Mouse (Mus musculus) lung, postnatal 14 days (tissue): ENCODE measurements around the gene Irs2.

Experiments used
- DNase-seq: peaks from one replicate; pipeline ENCODE4 v3.0.0; 2021

The Irs2 gene

DNA sequence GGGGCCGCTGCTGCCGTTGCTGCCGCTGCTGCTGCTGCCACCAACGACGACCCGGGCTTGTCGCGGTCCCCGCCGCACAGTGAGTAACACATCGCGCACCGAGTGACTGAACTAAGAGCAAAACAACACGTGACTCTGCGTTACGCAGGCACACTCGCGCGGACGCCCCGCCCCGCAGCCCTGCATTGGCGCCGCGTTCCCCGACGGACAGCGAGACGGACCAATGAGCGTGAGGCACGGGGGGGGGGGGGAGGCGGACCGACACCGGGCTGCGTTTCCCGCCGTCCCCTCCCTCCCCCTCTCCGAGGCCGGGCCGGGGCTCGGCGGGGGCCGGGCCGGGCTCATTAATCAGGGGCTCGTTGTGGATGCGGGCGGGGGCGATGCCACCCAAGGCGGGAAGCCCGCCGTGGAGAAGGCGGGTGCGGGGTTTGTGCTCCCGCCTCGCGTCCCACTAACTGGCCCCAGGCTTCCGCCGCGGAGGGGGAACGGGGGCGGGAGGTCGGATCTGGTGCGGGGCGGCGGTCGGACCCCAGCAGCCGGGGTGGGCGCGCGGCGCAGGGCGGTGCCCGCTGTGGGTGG, 673 bp upstream of the Irs2 start:
- DNase-seq: peak; percentile 97

DNA sequence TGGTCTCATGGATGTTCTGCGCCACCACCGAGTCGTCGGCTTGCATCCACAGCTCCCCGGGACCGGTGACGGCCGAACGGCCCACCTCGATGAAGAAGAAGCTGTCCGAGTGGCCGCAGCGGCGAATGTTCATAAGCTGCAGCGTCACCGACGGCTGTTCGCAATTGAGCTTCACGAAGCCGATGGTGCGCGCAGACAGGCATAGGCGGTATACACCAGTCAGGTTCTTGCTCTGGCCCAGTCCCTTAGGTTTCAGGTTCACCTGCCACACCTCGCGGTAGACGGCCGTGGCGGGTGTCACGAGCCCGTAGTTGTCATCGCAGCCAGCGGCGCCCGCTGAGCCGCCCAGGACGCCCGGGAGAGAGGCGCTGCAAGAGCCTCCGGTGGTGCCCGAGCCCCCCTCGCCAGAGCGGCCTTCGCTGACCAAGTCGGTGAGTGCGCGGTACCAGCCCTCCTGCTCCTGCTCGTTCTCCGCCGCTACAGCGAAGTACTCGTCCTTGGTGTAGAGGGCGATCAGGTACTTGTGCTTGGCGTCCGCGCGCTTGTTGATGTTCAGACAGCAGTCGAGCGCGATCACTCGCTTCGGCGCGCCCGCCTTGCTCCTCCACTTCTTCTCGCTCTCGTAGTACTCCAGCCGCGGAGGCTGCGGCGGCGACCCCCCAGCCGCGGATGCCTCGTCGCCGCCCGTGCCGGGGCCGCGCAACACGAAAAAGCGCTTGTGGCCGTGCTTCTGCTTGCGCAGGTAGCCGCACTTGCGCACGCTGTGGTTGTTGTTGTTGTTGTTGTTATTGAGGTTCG, 478 bp downstream of the Irs2 start:
- peak; percentile 52 for DNase-seq

DNA sequence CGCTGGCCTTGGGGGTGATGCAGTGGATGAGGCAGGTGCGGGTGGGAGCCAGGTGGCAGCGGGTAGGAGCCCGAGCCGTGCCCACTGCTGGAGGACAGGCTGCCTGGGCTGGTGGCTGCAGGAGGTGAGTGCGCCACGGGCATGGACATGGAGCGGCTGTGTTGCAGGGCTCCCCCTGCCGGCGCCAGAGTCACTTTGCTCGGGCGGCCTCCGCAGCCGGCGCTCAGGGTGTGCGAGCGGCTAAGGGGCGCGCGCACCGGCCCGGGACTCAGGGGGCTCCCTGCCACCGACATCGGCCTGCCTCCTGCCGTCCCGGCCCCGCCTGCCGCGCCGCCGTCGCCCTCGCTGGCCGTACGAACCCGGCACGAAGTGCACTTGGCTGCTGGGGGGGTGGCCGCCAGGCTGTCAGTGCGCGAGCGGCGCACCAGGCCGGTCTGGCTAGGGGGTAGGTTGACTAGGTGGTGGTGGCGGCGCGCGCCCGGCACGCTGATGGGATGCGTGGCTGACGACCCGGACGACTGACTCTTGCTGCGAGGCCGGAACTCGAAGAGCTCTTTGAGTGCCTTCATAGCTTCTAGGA, 1.2 kb downstream of the Irs2 start:
- peak; percentile 89 for DNase-seq

DNA sequence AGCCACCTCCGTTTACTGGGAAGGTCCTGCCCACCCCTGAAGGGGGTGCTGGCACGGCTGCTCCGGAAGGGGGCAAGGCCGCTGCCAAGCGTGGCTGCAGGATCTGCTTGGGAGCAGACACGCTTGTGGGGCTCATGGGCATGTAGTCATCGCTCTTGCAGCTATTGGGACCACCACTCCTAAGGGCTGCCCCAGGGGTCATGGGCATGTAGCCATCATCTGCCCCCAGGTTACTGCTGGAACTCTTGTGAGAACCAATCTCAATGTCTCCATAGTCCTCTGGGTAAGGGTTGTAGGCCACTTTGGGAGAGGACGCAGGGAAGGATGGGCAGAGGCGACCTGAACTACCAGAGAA, 2.0 kb downstream of the Irs2 start:
- DNase-seq: no peak

DNA sequence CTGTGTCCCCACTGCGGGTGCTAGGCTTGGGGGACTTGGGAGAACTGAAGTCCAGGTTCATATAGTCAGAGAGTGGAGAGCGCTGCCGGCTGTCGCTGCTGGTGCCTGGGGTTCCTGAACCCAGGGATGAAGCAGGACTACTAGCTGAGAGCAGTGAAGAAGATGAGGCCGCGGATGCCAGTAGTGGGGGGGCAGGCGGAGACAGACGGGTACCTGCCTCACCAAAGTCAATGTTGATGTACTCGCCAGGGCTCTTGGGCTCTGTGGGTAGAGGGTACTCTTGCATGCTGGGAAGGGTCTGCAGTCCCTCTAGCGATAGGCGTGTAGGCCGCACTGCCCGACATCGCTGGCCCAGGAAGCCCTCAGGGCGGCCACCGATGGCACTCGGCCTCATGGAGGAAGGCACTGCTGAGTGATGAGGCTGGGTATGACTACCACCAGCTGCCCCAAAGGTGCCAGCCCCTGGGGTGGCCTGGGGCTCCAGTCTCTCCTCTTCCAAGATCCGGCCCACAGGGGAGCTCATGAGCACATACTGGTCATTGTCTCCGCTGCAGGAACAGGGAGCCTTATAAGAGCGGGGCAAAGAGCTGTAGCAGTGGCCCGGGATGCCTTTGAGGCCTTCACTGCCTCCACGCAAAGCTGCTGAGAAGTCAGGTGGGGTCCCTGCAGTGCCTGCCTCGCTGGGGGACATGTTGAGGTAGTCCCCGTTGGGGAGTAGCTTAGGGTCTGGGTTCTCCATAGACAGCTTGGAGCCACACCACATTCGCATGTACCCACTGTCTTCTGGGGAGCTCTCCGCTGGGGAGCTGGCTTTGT, 2.6 kb downstream of the Irs2 start:
- no peak for DNase-seq

DNA sequence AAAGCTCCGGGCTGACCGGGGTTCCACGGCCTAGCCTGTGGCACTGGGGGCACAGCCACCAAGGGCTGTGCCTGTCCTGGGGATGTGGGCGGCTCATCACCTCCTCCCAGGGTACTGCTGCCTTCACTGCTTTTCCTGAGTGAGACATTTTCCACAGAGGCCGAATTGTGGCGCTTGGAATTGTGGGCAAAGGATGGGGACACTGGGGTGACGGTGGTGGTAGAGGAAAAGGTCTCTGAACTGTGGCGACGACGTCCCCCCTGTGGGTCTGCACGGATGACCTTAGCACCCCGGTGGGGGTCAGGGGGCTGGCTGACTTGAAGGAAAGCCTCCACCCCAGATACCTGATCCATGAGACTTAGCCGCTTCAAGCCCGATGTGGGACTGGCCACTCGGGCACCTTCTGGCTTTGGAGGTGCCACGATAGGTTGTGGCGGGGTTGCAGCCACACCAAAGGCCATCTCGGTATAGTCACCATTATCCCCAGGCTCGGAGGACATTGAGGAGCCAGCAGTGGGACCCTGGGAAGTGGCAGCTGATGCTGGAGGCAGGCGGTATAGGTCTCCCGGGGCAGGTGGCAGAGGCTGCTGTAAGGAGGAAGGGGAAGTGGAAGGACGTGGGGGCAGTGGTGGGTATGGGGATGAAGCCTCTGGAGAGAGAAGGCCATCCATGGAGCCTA, 3.3 kb downstream of the Irs2 start:
- DNase-seq: no peak

DNA sequence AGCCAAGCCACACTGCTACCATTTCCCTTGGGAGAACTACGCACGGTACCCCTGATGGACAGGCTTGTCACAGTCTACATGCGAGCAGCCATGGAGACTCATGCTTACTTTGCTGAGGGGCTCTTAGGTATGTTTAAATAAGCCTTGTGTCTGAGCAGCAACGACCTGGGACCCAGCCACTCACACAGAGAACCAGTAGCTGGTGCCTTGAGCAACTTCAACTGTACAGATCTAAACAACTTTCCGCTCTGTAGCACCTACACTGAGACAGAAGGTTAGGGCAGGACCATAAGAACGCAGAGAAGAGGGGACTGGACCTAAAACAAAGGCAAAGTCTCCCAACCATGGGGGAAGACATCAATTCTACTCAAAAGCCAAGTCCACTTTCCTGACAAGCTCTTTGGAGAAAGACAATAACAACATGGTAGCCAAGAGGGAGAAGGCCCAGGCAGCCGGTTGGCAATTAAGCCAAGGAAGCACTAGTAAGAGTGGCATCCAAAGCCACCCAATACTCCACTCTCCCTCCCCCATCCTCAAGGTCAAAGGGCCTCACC, 4.3 kb downstream of the Irs2 start:
- no peak for DNase-seq

DNA sequence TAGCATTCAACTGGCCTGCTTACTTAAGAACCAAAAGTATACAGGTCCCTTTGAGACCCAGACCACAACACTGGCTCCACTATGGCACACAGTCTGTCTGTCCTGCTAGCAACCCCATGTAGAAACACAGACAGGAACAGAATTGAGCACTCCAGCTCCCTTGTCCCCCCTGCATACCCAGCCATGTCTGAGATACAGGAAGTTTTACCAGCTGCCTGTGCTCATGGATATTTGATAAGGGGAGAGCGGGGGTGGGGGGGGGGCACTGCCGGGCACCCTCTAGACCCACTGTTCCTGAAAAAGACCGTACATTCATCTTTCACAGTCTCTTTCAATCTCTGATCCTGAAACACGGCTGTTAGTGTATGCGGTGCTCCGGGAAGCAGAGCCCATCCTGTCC, 5.0 kb downstream of the Irs2 start:
- no peak for DNase-seq

DNA sequence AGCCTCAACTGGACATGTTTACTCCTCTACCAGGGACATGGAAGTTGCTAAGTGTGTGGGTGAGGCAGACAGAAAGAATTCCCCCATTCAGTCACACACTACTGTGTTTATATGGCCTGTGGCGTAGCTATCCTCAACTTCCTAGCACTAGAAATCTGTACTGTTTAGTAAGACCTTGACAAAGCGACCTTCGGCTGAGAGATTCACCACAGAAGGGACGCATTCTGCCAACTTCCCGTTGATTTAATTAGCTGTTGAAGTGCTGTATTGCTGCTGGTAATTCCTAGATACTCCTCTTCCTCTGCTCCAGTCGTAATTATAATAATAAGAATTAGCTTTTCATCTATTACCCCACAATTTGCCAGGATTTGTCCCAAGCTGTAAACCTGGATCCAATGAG, 5.4 kb downstream of the Irs2 start:
- no peak for DNase-seq

DNA sequence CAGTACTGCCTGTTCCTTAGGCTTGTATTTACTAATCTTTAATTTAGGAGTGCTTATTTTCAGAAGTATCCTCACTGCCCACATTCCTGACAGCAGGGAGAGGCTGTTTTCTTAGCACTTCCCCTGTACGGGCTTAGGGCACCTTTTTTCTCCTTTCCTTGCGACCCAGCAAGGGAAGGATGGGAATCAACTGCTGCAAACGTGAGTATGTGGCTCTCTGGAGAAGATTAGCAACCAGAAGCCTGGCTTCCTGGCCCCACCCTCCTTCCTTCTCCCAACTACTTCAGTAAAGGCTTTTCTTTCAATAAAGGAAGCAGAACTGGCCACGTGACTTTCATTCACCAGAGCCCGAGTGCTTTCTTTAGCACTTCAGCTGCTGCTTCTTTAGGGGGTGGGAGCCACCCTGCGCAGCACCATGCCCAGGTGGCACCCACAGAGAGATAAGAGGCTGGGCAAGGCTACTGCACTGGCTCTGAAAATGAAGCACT, 7.2 kb downstream of the Irs2 start:
- peak; percentile 46 for DNase-seq

DNA sequence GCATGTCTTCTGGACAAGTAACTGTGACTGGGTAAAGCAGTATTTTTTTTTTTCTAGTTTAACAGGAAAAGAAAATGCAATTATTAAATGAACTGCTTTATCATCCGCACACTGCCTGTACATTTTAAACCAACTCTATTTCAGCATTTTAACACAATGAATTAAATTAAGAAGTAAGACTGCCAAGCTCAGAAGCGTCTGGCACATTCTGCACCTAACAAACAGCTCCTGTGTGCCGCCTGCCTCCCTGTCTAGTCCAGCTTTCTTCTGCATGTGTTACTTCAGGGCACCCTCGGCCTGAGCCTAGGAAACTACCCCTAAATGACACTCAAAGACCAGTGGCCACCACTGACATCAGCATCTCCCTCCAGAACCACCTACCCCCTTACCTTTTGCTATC, 8.7 kb downstream of the Irs2 start:
- no peak for DNase-seq

DNA sequence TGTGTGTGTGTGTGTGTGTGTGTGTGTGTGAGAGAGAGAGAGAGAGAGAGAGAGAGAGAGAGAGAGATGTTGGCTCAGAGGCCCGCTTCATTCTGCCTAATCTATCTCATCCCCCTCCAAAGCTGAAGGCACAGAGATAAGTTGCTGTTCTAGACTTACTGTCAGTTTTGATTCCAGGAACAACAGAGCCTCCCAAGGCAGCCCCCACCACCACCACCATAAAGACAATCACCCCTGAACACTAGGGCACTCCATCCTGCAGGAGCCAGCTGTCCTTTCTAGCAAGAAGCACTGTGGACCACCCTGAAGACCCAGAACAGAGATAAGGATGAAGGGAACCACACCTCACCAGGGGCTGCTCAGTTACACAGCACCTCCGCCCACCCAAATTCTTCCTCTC, 12.0 kb downstream of the Irs2 start:
- DNase-seq: no peak

DNA sequence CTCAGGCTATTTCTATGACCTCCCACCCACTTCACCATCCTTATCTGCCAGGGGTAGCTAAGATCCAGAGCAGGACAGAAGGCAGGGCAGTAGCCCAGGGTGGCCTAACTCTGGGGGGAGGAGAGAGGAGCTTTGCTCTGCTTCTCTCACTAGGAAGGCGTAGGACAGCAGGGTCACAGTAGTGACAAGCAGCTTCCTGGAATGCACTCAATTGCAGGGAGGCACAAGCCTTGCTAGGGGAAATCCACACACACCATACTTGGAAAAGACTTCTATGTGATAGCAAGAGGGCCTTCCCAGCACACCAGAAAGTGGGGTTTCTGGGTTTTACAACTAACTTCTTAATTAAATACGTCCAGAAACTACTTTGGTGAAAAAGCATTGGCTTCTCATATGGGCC, 12.5 kb downstream of the Irs2 start:
- no peak for DNase-seq

DNA sequence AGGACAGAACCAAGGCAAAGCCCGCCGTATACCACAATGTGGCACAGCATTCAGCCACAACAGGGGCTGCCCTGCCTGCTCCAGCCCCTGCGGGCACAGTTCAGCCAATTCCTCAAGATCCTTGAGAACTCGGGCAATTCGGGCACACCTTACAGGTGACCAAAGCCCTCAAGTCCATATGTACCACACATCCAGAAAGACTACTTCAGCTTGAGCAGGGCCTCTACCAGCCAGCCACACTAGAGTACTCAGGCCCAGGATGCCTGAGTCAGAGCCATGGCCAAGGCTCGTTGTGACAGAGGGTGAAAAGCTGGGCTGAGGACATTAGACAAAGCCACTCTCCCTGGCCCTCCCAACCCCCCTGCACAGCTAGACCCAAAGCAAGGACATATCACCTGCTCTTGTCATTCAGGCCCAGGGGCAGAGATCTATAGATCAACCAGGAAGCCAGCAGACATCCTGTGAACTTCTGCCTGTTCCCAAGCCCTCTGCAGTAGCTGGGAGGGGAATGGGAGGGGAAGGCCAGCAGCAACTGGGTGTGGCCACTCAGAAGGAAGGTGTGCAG, 13.8 kb downstream of the Irs2 start:
- DNase-seq: no peak

DNA sequence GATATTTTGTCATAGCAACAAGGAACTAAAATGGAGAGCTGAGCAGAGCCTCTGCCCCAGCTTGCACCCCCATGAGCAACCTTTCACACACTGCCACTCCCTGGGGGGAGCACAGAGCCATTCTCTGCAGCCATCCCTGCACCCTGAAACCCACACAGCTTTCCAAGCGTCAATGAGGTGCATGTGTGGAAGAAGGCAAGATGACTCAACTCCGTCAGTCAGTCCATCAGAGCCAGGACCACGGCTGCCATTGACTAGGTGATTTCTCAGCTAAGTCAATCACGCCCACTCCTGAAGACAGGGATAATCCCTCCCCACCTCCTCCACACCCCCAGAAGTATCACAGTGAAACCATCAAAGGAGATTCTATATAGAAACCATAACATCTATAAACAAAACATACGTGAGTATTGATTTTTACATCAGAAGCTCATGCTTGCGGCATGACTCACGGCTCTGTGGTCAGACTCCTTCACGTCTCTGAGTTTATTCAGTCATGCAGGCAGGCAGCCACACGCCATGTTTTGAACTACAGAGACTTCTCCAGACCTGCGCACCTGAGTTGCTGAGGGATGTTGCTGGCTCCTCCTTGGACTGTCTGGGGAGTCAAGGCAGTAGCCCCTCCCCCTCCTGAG, 14.6 kb downstream of the Irs2 start:
- DNase-seq: no peak

DNA sequence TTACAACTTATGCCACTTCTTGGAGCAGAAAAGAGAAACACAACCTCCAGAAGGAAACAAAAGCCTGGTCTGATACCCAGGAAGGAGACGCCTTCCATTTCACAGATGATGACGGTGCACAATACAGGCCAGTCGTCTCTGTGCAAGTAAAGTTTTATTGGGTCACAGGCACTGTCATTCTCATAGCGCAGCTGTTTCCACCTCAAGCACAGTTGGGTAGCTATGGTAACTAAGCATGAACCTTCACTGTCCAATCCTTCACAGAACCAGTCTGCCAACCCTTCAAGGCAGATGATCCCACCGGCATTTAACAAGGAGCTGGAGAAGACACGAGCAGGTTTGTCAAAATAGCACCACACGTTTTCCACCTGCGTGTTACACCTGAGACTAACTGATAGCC, 16.2 kb downstream of the Irs2 start:
- DNase-seq: no peak

DNA sequence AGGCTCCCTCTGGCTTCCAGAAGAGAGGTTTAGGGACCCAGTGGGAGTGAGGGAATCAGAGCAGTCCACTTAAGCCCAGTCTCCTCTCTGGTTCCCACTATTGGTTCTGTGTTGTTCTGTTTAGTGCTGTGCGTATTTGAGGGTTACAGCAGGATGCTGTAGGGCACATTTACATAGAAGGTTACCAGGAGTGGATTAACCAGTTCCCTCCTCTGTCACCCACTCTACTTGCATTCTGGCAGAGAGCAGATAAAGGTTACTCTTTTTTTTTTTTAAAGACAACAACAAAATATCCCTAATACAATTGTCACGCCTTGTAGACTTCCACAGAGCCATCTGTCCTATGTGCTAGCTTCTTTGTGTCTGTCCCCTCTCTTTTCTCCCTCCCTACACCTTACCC, 16.9 kb downstream of the Irs2 start:
- DNase-seq: no peak

DNA sequence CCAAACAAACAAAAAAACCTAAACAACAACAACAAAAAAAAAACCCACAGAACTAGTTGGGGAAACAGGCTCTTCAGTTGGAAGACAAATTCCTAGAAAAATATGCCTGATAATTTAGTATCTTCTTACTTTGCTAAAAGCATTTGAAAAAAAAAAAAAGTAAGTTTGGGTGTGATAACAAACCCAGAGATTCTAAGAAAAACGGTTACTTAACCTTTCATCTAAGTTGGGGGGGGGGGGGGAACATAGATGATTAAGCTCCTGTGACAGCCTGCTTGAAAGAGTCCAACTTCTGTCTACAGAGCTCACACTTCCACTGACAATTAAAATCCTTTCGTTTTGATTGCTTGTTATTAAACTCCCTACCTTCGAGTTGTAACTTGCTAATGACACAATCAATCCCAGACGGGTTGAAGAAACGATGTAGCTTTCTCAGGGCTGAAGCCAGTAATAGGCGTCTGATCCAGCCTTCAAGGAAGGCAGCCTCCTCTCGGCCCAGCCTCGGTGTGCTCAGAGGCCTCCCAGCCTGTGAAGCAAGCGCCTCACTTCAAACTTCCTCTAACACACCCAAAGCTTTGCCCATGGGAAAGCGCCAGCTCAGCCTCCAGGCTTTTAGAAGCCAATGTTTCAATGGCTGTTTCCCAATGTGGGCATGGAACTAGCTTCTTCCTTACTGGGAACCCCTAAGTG, 17.7 kb downstream of the Irs2 start:
- DNase-seq: no peak

DNA sequence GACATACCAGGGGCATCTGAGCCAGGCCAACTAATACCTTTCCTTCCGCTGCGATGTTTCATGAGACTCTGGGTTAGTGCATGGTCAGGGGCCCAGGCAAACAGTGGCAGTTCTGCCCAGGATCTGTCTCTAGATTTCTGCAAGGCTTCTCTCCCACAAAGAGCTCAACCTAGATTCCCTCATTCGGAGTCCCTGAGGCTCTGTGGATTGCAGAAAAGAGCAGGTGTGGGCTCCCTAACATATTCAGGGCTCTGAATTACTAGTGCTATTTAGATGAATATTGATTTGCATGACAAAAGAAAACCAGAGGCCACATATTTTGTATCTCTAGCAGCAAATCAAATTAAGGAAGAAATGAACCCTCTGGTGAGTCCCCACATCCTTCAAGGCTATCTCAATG, 18.3 kb downstream of the Irs2 start:
- DNase-seq: no peak

DNA sequence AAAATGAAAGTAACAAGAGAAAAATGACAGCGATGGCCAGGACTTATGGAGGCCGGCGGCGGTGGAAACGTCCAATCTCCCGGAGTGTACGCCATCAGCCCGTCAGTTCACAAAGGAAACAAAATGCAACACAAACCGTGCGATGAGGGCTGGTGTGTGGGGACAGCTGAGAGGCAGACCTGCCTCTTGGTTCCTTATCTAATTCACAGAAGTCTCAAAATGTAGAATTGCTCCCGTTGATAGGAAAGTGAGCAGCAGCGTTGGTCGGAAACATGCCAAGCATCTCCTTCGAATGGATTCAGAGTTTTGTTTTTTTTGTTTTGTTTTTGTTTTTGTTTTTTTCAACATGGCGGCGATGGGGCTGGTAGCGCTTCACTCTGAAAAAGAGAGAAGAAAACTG, 21.6 kb downstream of the Irs2 start:
- DNase-seq: no peak

DNA sequence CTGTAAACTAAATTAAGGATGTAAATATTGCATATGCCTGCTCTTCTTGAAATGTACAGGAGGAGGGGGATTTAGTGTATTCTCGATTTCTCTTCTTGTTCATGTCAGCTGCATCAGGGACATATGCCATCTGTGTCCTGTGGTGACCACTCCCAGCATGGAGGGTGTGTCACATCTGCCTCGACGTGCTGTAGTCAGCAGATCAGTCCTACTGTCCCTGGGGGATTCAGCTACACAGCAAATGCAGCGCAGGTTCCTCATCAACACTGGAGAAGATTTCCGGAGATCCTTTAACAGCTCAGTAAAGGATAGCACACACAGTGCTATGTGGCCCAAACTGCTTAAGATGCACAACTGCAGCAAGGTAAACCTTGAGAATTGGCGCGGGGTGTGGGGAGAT, 23.2 kb downstream of the Irs2 start:
- no peak for DNase-seq
